Mouse (Mus musculus): ENCODE data around the gene H2al1a.

The H2al1a gene

DNA sequence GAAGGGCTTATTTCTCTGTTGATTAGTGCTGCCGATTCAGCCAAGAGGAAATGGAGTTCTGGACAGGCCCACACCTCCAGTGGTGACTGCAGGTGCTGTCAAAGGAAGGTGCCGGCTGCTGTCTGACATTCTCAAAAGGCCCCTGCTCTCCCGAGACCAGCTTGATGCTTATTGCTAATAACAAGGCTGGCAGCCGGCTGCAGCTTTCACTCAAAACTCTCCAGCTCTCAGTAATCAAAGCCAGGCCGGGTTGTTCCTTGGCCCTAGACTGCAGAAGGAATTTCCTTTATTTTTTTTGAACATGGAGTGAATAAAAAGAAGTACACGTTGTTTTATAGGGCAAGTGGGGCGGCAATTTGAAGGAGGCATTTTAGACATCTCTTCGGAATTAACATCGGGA, 46.7 kb downstream of the H2al1a start:
- DNase-seq (ENCODE audit: low read depth): no peak

DNA sequence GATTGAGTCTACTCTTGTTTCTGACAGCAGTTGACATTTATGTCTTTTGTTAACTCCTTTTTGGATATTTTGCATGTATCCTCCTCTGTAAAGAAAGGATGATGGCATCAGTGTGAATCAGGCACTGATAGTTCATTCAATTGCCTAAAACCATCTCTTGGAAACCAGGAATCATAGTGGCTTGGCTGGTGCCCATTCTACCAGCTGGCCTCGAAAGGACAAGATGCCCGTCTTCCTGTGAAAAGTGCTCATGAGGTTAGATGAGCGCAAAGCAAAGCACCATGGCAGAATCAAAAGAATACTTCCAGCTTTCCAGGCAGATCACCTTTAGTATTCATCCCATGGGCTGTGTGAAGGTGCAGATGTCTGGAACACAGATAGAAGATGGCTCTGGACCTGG, 47.7 kb downstream of the H2al1a start:
- no peak for DNase-seq (ENCODE audit: low read depth)

Data from naive thymus-derived CD4-positive, alpha-beta T cell, adult 2 months (primary cell).